Mouse (Mus musculus) kidney, postnatal 0 days (tissue): Measurements from ENCODE around the gene Pax7. TPM values are rescaled to one million over a fixed set of nuclear protein-coding genes. Genes with fewer than 3 reads are reported as not detected.

ENCODE experiments used
- ATAC-seq: fragments of 200-750 bp; cut with Nextera tagmentation; replicated peaks from 2 replicates; pipeline ENCODE4 v1.8.0; 2017; ENCODE audit warnings: low read depth, moderate number of reproducible peaks, moderate TSS enrichment, moderate library complexity; ENCODE audit not compliant: low FRiP score
- DNase-seq: peaks from one replicate; pipeline ENCODE4 v3.0.0-alpha.2; 2016; ENCODE audit warnings: low spot score
- H3K27ac ChIP-seq: fragments of 300-500 bp; sonication (generic); 2 replicates; pipeline ENCODE4 v1.5.1; 2014; ENCODE audit warnings: mild to moderate bottlenecking
- H3K27me3 ChIP-seq: fragments of 300-500 bp; sonication (generic); 2 replicates; pipeline ENCODE4 v1.6.1; 2014; ENCODE audit warnings: low read length, mixed read lengths; ENCODE audit not compliant: insufficient read depth
- H3K36me3 ChIP-seq: fragments of 300-500 bp; sonication (generic); 2 replicates; pipeline ENCODE4 v1.6.1; 2014; ENCODE audit warnings: low read length, mixed read lengths; ENCODE audit not compliant: insufficient read depth
- H3K4me1 ChIP-seq: fragments of 300-500 bp; sonication (generic); replicated peaks from 2 replicates; pipeline ENCODE4 v1.6.1; 2014; ENCODE audit warnings: antibody characterized with exemption, low read length, mixed read lengths; ENCODE audit not compliant: insufficient read depth
- H3K4me2 ChIP-seq: fragments of 300-500 bp; sonication (generic); 2 replicates; pipeline ENCODE4 v1.6.1; 2014; ENCODE audit warnings: mild to moderate bottlenecking, low read length, moderate library complexity, mixed read lengths
- H3K4me3 ChIP-seq: fragments of 300-500 bp; sonication (generic); replicated peaks from 2 replicates; pipeline ENCODE4 v1.5.1; 2014; ENCODE audit warnings: low read depth, low read length
- H3K9ac ChIP-seq: fragments of 300-500 bp; sonication (generic); 2 replicates; pipeline ENCODE4 v1.6.1; 2014; ENCODE audit warnings: low read depth, low read length
- H3K9me3 ChIP-seq: fragments of 300-500 bp; sonication (generic); replicated peaks from 2 replicates; pipeline ENCODE4 v1.6.1; 2016; ENCODE audit warnings: low read length, inconsistent platforms, mixed read lengths
- CTCF ChIP-seq: IDR thresholded peaks from 2 replicates; pipeline ENCODE4 v1.5.1; 2016; ENCODE audit warnings: antibody characterized with exemption, low read depth, mild to moderate bottlenecking, moderate library complexity
- WGBS: fragments of 180-500 bp; shearing (Covaris S2); extraction: QIAGEN DNeasy Blood & Tissue Kit; methylation state at CpG from one replicate; pipeline ENCODE4 v1.1.7; 2014; 5-methylcytosine and 5-hydroxymethylcytosine counted together
- polyA plus RNA-seq: library from polyadenylated mRNA; unstranded; fragments of >200 nt; fragmentation: Nextera tagmentation; extraction: Ambion mirVana; gene quantifications from 2 replicates; pipeline ENCODE4 v1.2.1, GENCODE M21; 2015

The Pax7 gene
- polyA plus RNA-seq, 1 experiment from 2014 or later = not detected

DNA sequence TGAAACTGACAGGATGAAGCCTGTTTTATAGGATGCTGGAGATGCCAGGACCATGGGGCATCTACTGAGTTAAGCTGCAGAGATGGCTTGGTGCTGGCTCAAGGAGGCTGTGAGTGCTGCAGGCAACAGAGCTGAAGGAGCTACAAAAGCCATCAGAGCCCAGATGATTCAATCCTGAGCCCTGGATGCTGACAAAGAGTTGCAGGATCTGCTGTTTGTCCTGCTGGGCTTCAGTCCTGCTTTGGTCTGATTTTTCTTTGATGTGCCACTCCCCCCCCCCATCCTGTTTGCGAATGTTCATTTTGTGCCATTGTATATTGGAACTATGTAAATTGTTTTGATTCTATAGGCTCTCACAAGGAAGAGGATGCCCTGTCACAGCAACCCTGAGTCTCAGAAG, 29.9 kb upstream of the Pax7 start:
- no peak for TF ChIP-seq CTCF

DNA sequence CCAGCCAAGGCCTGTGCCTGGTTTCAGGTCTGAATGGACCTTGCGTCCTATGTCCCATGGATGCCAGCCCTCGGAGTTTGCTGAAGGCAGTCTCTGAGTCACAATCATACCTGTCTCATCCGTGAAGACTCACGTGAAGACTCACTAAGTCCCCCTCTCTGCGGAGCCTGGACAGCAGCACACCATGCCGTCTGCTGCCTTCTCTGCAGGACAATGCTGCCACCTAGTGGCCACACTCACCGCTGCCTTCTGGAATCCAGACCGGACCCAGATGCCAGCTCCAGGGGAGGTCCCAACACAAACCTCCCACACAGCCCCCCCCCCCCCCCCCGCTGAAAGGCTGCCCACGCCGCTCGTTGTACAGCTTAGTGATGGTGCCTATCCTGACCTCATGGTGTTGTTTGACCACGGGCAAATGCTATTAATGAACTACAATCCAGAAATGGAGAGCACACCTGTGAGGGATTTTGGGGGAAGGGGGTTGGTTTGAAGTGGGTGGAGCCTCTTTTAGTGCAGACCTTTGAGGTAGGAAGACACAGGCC, 25.4 kb upstream of the Pax7 start:
- 2% methylated on average over 12 of the region's 13 CpGs for WGBS

More for the DNA sequence above, 29.9 kb upstream of the Pax7 start:
- Histone ChIP-seq H3K27ac (no peak overlapping the region), H3K36me3 (no peaks in the 10 kb centered on the region), H3K9ac (no peak overlapping the region), H3K27me3 (peaks cover 3% of the 10 kb centered on the region; the same call in 1 of the 2 replicates), H3K4me2 (no peak overlapping the region), H3K4me3 (no peak overlapping the region), H3K4me1 (no peaks in the 10 kb centered on the region), H3K9me3 (no peaks in the 10 kb centered on the region)
- WGBS = 79% methylated on average over 1 of the region's 1 CpGs
- ATAC-seq (no peak), DNase-seq (no peak)

DNA sequence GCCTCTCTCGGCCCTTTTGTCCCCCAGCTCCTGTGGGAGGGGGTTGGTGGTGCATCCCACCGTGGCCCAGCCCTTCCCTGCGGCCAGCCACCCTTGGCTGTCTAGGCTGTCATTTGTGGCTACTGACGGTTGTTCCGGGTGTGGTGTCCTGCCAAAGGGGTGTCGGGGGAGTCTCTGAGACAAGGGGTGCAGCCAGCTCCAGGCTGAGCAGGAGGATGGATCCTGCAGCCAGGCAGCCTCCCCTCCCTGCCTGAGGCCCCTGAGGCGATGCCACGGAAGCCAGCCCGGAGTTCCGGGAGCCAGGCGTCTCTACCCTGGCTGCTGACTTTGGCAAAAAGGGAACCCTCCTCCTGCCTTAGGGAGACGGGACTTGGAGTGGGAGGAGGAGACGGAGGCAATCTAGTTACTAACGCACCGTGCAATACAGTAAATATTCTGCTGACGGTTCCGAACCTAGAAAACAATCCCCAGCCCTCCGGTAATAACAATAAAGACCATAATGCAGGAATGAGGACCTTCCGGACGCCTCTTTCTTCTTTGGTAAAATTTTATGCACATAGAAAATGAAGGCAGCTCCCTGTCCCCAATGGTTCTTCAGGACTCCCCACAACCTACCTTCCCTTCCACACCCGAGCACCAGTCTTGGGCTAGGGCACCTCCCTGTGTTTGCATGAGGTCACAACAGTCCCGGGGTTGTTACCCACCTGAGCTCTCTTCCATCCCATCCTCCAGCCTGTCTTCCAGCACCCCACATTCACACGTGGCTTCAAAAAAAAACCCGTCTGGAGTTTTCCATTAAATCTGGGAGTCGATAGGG, 19.1 kb upstream of the Pax7 start:
- Histone ChIP-seq H3K9ac (no peak overlapping the region), H3K27ac (no peak overlapping the region), H3K4me1 (no peaks in the 10 kb centered on the region), H3K4me3 (no peak overlapping the region), H3K9me3 (no peaks in the 10 kb centered on the region), H3K27me3 (peaks cover 51% of the 10 kb centered on the region), H3K36me3 (no peaks in the 10 kb centered on the region), H3K4me2 (no peak overlapping the region)
- DNase-seq = peak; percentile 28
- WGBS = 2% methylated on average over 25 of the region's 25 CpGs
- ATAC-seq = no peak
- TF ChIP-seq CTCF = peak; percentile 43; the same call in 1 of the 2 replicates

More for the DNA sequence above, 25.4 kb upstream of the Pax7 start:
- peak; percentile 88 for TF ChIP-seq CTCF
- no peak overlapping the region for H3K9ac ChIP-seq
- ATAC-seq (no peak), DNase-seq (peak; percentile 86)
- no peak overlapping the region for H3K4me3 ChIP-seq
- H3K27me3 ChIP-seq = peaks cover 18% of the 10 kb centered on the region
- no peaks in the 10 kb centered on the region for H3K9me3 ChIP-seq
- H3K27ac ChIP-seq = no peak overlapping the region
- H3K4me1 ChIP-seq = no peaks in the 10 kb centered on the region
- H3K36me3 ChIP-seq = no peaks in the 10 kb centered on the region
- no peak overlapping the region for H3K4me2 ChIP-seq

DNA sequence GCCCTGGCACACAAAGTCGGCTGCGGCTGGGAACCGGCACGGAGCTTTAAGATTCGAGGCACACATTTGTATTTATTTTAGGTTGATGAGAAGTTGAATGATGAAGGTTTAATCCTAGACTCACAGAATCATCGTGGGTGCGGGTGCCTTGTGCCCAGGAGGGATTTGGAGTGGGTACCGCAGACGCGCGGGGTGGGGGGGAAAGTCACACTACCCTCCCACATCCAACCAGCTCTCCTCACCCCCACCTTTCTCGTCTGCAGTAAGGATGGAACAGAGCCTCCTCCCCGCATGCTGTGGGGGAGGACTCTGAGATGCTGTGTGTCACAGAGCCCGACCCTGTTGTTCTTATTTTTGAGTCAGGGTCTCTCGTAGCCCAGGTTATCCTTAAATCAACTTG, 18.1 kb upstream of the Pax7 start:
- DNase-seq (no peak), ATAC-seq (no peak)
- Histone ChIP-seq H3K4me3 (no peak overlapping the region), H3K4me1 (no peaks in the 10 kb centered on the region), H3K27ac (no peak overlapping the region), H3K9ac (no peak overlapping the region), H3K27me3 (peaks cover 51% of the 10 kb centered on the region), H3K9me3 (no peaks in the 10 kb centered on the region), H3K4me2 (no peak overlapping the region), H3K36me3 (no peaks in the 10 kb centered on the region)
- 15% methylated on average over 15 of the region's 15 CpGs for WGBS
- TF ChIP-seq CTCF = no peak

DNA sequence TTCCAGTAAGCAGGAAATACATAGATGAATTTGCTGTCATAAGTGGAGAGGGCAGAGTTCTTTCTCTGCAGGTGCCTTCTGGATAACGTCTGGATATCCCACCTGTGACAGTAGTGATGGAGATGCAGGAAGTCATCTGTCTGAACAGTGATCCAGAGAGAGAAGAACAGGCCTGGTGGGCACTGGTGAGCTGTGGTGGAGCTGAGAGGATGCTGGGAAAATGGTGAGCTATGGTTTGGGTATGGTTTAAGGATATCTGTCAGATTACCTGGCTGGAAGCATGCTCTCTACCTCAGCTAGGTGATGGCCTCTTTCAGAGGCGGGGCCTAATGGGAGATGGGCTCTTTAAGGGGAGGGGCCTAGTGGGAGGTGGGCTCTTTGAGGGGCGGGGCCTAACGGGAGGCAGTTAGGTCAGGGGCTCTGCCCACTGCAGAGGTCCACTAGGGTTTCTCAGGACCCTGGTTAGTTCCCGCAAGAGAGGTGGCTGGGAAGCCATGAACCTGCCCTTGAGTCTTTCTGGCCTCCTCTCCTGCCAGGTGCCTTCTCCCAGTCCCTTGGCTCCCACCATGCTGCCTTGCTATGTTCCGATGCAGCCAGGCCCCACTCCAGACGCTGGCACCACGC, 17.3 kb upstream of the Pax7 start:
- no peak for DNase-seq
- no peaks in the 10 kb centered on the region for H3K9me3 ChIP-seq
- TF ChIP-seq CTCF = no peak
- no peaks in the 10 kb centered on the region for H3K4me1 ChIP-seq
- H3K9ac ChIP-seq = no peak overlapping the region
- H3K4me3 ChIP-seq = no peak overlapping the region
- peaks cover 51% of the 10 kb centered on the region for H3K27me3 ChIP-seq
- no peak for ATAC-seq
- no peak overlapping the region for H3K4me2 ChIP-seq
- no peaks in the 10 kb centered on the region for H3K36me3 ChIP-seq
- 12% methylated on average over 8 of the region's 8 CpGs for WGBS
- H3K27ac ChIP-seq = no peak overlapping the region

DNA sequence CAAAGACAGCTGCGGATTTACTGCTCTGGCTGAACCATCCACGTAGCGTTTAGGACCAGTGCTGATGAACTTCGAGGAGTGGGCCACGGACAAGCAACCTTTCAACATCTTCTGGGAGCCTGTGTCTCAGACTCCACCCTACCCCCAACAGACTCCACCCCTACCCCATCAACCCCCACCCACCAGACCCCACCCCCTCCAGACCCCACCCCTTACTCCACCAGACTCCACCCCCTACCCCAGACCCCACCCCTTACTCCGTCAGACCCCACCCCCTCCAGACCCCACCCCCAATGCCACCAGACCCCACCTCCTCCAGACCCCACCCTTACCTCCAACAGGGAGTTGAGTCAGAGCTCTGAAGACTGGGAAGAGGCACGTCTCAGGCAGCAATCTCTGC, 10.1 kb upstream of the Pax7 start:
- 13% methylated on average over 7 of the region's 7 CpGs for WGBS
- Histone ChIP-seq H3K27ac (no peak overlapping the region), H3K4me3 (no peak overlapping the region), H3K4me2 (no peak overlapping the region), H3K27me3 (peaks cover 29% of the 10 kb centered on the region), H3K36me3 (no peaks in the 10 kb centered on the region), H3K4me1 (no peaks in the 10 kb centered on the region), H3K9me3 (no peaks in the 10 kb centered on the region), H3K9ac (no peak overlapping the region)
- ATAC-seq = no peak
- TF ChIP-seq CTCF = no peak
- DNase-seq = no peak
